Mouse (Mus musculus): ENCODE measurements at regions not wholly inside any gene's neighbourhood (a gene's known extent, or its start where the extent isn't known, plus 50 kb on each side); places are given as distances from the start of the nearest gene placed in this dataset.

- H3K36me3 ChIP-seq (ENCODE audit: control insufficient read depth, insufficient read depth, low read length), result no peaks in the 10 kb centered on the region
- no peaks in the 10 kb centered on the region for H3K9me3 ChIP-seq (ENCODE audit: control insufficient read depth, low read length)
- H3K4me1 ChIP-seq (replicated peaks; ENCODE audit: control insufficient read depth, insufficient read depth, low read length), result no peaks in the 10 kb centered on the region
- H3K4me2 ChIP-seq, result no peak overlapping the region
- 78% methylated on average over 8 of the region's 8 CpGs for WGBS
- H3K27ac ChIP-seq (ENCODE audit: low read depth, low read length), result no peak overlapping the region
- ATAC-seq (replicated peaks; ENCODE audit: low FRiP score) (no peak), DNase-seq (ENCODE audit: low spot score) (no peak)
- H3K9ac ChIP-seq (ENCODE audit: low read depth, low read length), result no peak overlapping the region
- H3K4me3 ChIP-seq (ENCODE audit: low read depth, low read length), result no peak overlapping the region
- H3K27me3 ChIP-seq (replicated peaks; ENCODE audit: control insufficient read depth, insufficient read depth, low read length), result no peaks in the 10 kb centered on the region
Measured at GRCm38 (mm10) chr10:21776762-21777080, 105.3 kb upstream of the Sgk1 start.

- Histone ChIP-seq H3K4me1 (replicated peaks; ENCODE audit: control insufficient read depth, insufficient read depth, low read length) (no peaks in the 10 kb centered on the region), H3K9me3 (ENCODE audit: control insufficient read depth, low read length) (no peaks in the 10 kb centered on the region), H3K9ac (ENCODE audit: low read depth, low read length) (no peak overlapping the region), H3K27me3 (replicated peaks; ENCODE audit: control insufficient read depth, insufficient read depth, low read length) (no peaks in the 10 kb centered on the region), H3K27ac (ENCODE audit: low read depth, low read length) (no peak overlapping the region), H3K4me2 (no peak overlapping the region), H3K36me3 (ENCODE audit: control insufficient read depth, insufficient read depth, low read length) (no peaks in the 10 kb centered on the region), H3K4me3 (ENCODE audit: low read depth, low read length) (no peak overlapping the region)
- WGBS, result 85% methylated on average over 3 of the region's 3 CpGs
- DNase-seq (ENCODE audit: low spot score) (no peak), ATAC-seq (replicated peaks; ENCODE audit: low FRiP score) (no peak)
Measured at GRCm38 (mm10) chr10:21777103-21777502, 104.9 kb upstream of the Sgk1 start.

GRCm38 (mm10) chr10:21783478-21783877, 98.5 kb upstream of the Sgk1 start:
- Histone ChIP-seq H3K9ac (ENCODE audit: low read depth, low read length) (no peak overlapping the region), H3K27ac (ENCODE audit: low read depth, low read length) (no peak overlapping the region)

DNA sequence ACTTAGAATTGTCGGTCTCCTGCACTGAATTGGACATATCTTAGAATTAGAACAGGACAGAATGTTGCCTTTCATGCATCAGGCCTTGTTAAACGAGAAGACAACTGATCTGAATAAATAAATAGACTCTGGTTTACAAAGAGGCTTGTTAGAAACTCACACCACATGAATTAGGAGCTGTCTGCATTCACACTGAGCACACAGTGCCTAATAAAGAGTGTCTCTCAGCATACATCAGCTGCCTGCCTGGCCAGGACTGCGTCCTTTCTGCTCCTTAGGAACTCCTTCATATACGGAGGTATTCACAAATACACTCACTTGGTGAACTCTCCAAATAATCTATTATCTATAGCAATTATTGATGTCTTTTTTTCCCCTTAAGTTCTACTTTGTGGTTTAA, 96.9 kb upstream of the Sgk1 start:
- no peaks in the 10 kb centered on the region for H3K36me3 ChIP-seq (ENCODE audit: control insufficient read depth, insufficient read depth, low read length)
- no peak for ATAC-seq (replicated peaks; ENCODE audit: low FRiP score)
- H3K4me1 ChIP-seq (replicated peaks; ENCODE audit: control insufficient read depth, insufficient read depth, low read length), result no peaks in the 10 kb centered on the region
- no peak overlapping the region for H3K27ac ChIP-seq (ENCODE audit: low read depth, low read length)
- 78% methylated on average over 4 of the region's 4 CpGs for WGBS
- H3K9me3 ChIP-seq (ENCODE audit: control insufficient read depth, low read length), result no peaks in the 10 kb centered on the region
- no peak overlapping the region for H3K4me2 ChIP-seq
- H3K27me3 ChIP-seq (replicated peaks; ENCODE audit: control insufficient read depth, insufficient read depth, low read length), result no peaks in the 10 kb centered on the region
- H3K4me3 ChIP-seq (ENCODE audit: low read depth, low read length), result no peak overlapping the region
- no peak overlapping the region for H3K9ac ChIP-seq (ENCODE audit: low read depth, low read length)
- no peak for DNase-seq (ENCODE audit: low spot score)

More at GRCm38 (mm10) chr10:21783478-21783877, 98.5 kb upstream of the Sgk1 start:
- Histone ChIP-seq H3K4me3 (ENCODE audit: low read depth, low read length) (no peak overlapping the region), H3K9me3 (ENCODE audit: control insufficient read depth, low read length) (no peaks in the 10 kb centered on the region), H3K4me1 (replicated peaks; ENCODE audit: control insufficient read depth, insufficient read depth, low read length) (no peaks in the 10 kb centered on the region), H3K4me2 (no peak overlapping the region), H3K27me3 (replicated peaks; ENCODE audit: control insufficient read depth, insufficient read depth, low read length) (no peaks in the 10 kb centered on the region), H3K36me3 (ENCODE audit: control insufficient read depth, insufficient read depth, low read length) (no peaks in the 10 kb centered on the region)
- 80% methylated on average over 7 of the region's 7 CpGs for WGBS
- ATAC-seq (replicated peaks; ENCODE audit: low FRiP score), result no peak
- no peak for DNase-seq (ENCODE audit: low spot score)

GRCm38 (mm10) chr10:21785785-21786184, 96.2 kb upstream of the Sgk1 start:
- Histone ChIP-seq H3K36me3 (ENCODE audit: control insufficient read depth, insufficient read depth, low read length) (no peaks in the 10 kb centered on the region), H3K27me3 (replicated peaks; ENCODE audit: control insufficient read depth, insufficient read depth, low read length) (no peaks in the 10 kb centered on the region), H3K9me3 (ENCODE audit: control insufficient read depth, low read length) (no peaks in the 10 kb centered on the region), H3K9ac (ENCODE audit: low read depth, low read length) (no peak overlapping the region), H3K4me1 (replicated peaks; ENCODE audit: control insufficient read depth, insufficient read depth, low read length) (no peaks in the 10 kb centered on the region), H3K4me2 (no peak overlapping the region), H3K27ac (ENCODE audit: low read depth, low read length) (no peak overlapping the region), H3K4me3 (ENCODE audit: low read depth, low read length) (no peak overlapping the region)
- WGBS, result 71% methylated on average over 5 of the region's 5 CpGs
- ATAC-seq (replicated peaks; ENCODE audit: low FRiP score), result no peak
- DNase-seq (ENCODE audit: low spot score), result no peak

DNA sequence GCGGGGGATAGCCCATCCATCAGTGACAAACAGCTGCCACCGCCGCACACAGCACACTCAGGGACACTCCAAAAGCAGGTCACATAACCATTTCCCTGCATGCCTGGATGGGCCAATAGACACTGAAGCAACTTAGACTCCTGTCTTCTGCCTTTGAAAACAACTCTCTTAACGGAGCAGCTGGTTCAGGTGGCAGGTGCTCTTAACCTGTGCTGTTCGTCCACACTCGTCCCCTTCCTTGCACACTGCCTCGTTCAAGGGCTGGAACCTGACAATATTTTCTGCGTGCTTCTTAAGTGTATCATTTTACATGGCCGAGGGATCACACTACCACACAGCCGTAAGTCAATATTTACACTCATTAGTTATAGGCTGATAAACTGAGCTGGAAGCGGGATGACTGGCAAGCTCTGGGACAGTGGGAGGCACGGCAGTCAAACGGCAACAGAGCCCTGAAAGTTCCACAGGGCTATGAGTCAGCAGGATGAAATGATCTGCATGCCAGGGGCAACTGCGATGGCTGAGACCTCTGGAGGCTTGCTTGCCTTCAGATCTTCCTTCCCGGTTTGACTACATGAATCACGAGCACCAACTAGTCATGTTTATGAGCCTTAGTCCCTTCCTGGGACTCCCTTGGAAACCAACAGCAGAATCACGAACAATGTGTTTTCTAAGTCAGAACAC, 92.0 kb upstream of the Sgk1 start:
- ATAC-seq (replicated peaks; ENCODE audit: low FRiP score) (no peak), DNase-seq (ENCODE audit: low spot score) (no peak)
- 54% methylated on average over 17 of the region's 17 CpGs for whole genome bisulfite sequencing
- no peak overlapping the region for H3K27ac ChIP-seq (ENCODE audit: low read depth, low read length)
- H3K9ac ChIP-seq (ENCODE audit: low read depth, low read length), result no peak overlapping the region
- H3K9me3 ChIP-seq (ENCODE audit: control insufficient read depth, low read length), result no peaks in the 10 kb centered on the region
- no peaks in the 10 kb centered on the region for H3K4me1 ChIP-seq (replicated peaks; ENCODE audit: control insufficient read depth, insufficient read depth, low read length)
- H3K4me2 ChIP-seq, result no peak overlapping the region
- no peaks in the 10 kb centered on the region for H3K36me3 ChIP-seq (ENCODE audit: control insufficient read depth, insufficient read depth, low read length)
- no peak overlapping the region for H3K4me3 ChIP-seq (ENCODE audit: low read depth, low read length)
- H3K27me3 ChIP-seq (replicated peaks; ENCODE audit: control insufficient read depth, insufficient read depth, low read length), result no peaks in the 10 kb centered on the region

DNA sequence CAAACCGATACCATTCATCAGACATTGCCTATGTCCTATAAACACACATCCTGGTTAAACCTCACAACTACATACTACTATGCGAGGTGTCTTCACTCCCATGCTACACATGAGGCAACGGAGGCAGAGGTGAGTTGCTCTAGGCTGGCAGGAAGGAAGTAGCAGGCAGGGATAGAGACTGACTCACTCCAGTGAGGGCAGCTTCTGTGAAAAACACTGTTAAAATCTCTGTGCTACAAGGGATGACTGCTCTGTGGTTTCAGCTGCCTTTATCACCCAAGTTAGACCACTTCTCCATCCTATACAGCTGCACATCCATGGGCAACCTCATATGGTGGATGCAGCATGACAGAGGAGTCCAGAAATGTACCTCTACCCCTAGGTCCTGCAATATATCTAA, 91.0 kb upstream of the Sgk1 start:
- no peaks in the 10 kb centered on the region for H3K9me3 ChIP-seq (ENCODE audit: control insufficient read depth, low read length)
- no peaks in the 10 kb centered on the region for H3K36me3 ChIP-seq (ENCODE audit: control insufficient read depth, insufficient read depth, low read length)
- H3K27me3 ChIP-seq (replicated peaks; ENCODE audit: control insufficient read depth, insufficient read depth, low read length), result no peaks in the 10 kb centered on the region
- no peak overlapping the region for H3K9ac ChIP-seq (ENCODE audit: low read depth, low read length)
- DNase-seq (ENCODE audit: low spot score) (no peak), ATAC-seq (replicated peaks; ENCODE audit: low FRiP score) (no peak)
- no peak overlapping the region for H3K27ac ChIP-seq (ENCODE audit: low read depth, low read length)
- H3K4me3 ChIP-seq (ENCODE audit: low read depth, low read length), result no peak overlapping the region
- no peaks in the 10 kb centered on the region for H3K4me1 ChIP-seq (replicated peaks; ENCODE audit: control insufficient read depth, insufficient read depth, low read length)
- no peak overlapping the region for H3K4me2 ChIP-seq
- WGBS, result 59% methylated on average over 3 of the region's 3 CpGs

- ATAC-seq (replicated peaks; ENCODE audit: low FRiP score), result no peak
- 45% methylated on average over 10 of the region's 10 CpGs for WGBS
Measured at GRCm38 (mm10) chr10:21792431-21792830, 89.6 kb upstream of the Sgk1 start.

DNA sequence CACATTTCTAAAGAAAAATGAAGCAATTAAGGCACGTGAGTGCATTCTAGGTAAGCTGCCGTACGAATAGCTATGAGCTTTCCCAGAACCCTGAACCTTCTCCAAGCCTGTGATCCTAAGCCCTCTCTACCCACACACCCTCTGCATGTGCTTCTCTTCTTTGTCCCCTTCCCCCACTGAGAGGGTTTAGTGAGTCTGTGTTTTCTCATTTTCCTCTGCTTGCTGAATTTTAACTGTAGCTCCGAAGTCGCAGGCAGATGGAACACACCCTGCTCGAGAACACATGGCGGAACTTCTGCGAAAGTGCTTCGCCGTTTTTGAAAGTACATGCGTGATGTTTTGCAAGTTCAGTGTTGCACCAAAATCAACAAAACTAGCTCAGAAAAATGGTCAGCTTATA, 88.3 kb upstream of the Sgk1 start:
- H3K9me3 ChIP-seq (ENCODE audit: control insufficient read depth, low read length), result no peaks in the 10 kb centered on the region
- WGBS, result 88% methylated on average over 11 of the region's 11 CpGs
- H3K4me1 ChIP-seq (replicated peaks; ENCODE audit: control insufficient read depth, insufficient read depth, low read length), result no peaks in the 10 kb centered on the region
- H3K36me3 ChIP-seq (ENCODE audit: control insufficient read depth, insufficient read depth, low read length), result no peaks in the 10 kb centered on the region
- no peak overlapping the region for H3K27ac ChIP-seq (ENCODE audit: low read depth, low read length)
- no peak overlapping the region for H3K4me3 ChIP-seq (ENCODE audit: low read depth, low read length)
- ATAC-seq (replicated peaks; ENCODE audit: low FRiP score), result no peak
- H3K9ac ChIP-seq (ENCODE audit: low read depth, low read length), result no peak overlapping the region
- no peaks in the 10 kb centered on the region for H3K27me3 ChIP-seq (replicated peaks; ENCODE audit: control insufficient read depth, insufficient read depth, low read length)
- no peak overlapping the region for H3K4me2 ChIP-seq
- no peak for DNase-seq (ENCODE audit: low spot score)

More at GRCm38 (mm10) chr10:21792431-21792830, 89.6 kb upstream of the Sgk1 start:
- no peak overlapping the region for H3K4me3 ChIP-seq (ENCODE audit: low read depth, low read length)
- H3K36me3 ChIP-seq (ENCODE audit: control insufficient read depth, insufficient read depth, low read length), result no peaks in the 10 kb centered on the region
- H3K9ac ChIP-seq (ENCODE audit: low read depth, low read length), result no peak overlapping the region
- no peaks in the 10 kb centered on the region for H3K4me1 ChIP-seq (replicated peaks; ENCODE audit: control insufficient read depth, insufficient read depth, low read length)
- no peak overlapping the region for H3K27ac ChIP-seq (ENCODE audit: low read depth, low read length)
- H3K4me2 ChIP-seq, result no peak overlapping the region
- no peaks in the 10 kb centered on the region for H3K27me3 ChIP-seq (replicated peaks; ENCODE audit: control insufficient read depth, insufficient read depth, low read length)
- DNase-seq (ENCODE audit: low spot score), result no peak
- H3K9me3 ChIP-seq (ENCODE audit: control insufficient read depth, low read length), result no peaks in the 10 kb centered on the region
